ENCODE assay signal across 7 mouse cellular contexts in the genomic region with DNA sequence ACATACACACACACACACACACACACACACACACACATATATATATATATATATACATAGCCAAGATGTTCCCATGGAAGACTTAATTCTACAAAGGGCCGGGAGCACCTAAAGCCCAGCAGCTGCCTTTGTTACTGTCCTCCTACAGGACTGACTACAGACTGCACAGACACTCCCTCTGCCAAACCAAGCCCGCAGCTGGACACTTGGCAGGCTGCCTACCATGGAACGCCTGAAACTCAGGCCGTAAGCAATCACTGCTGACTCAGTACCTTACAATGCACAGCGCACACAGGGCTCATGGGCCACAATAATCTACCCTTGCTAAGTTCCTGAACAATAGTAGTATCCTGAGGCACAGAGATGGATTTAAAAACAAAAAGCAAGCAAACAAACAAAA.
DNase-seq lines count a peak whose midpoint lies in the region; ATAC-seq lines count a peak whose summit lies in the region.

No protein-coding gene starts in this region.

- H3K9ac ChIP-seq in embryonic facial prominence, embryonic 15.5 days = no peak overlapping the region
- H3K9ac ChIP-seq in heart, embryonic 12.5 days = no peak overlapping the region
- H3K9ac ChIP-seq in kidney, embryonic 16.5 days (replicated peaks; ENCODE audit: low read length) = no peak overlapping the region
- H3K9ac ChIP-seq in limb, embryonic 15.5 days = no peak overlapping the region

- H3K9me3 ChIP-seq in embryonic facial prominence, embryonic 15.5 days (replicated peaks) = no peaks in the 10 kb centered on the region
- H3K9me3 ChIP-seq in heart, embryonic 12.5 days (replicated peaks) = no peaks in the 10 kb centered on the region
- H3K9me3 ChIP-seq in kidney, embryonic 16.5 days (ENCODE audit: low read length) = no peaks in the 10 kb centered on the region
- H3K9me3 ChIP-seq in limb, embryonic 15.5 days = no peaks in the 10 kb centered on the region

- ATAC-seq in embryonic facial prominence, embryonic 15.5 days (ENCODE audit: insufficient number of reproducible peaks, low FRiP score, low TSS enrichment, low read depth) = peak; percentile 77; the same call in 1 of the 2 replicates
- ATAC-seq in heart, embryonic 12.5 days (ENCODE audit: insufficient number of reproducible peaks, low FRiP score) = peak; percentile 84
- peak; percentile 92 for ATAC-seq in kidney, embryonic 16.5 days (ENCODE audit: low FRiP score, low TSS enrichment)
- ATAC-seq in limb, embryonic 15.5 days (ENCODE audit: insufficient number of reproducible peaks, low FRiP score, low TSS enrichment, low read depth) = peak; percentile 77; the same call in 1 of the 2 replicates

- peak; percentile 87 for DNase-seq in adrenal gland, postnatal 25 days
- peak; percentile 81 for DNase-seq in ovary, postnatal 36 days (ENCODE audit: low spot score)
- no peak for DNase-seq in thymus, postnatal 0 days (ENCODE audit: low spot score)

- no peak overlapping the region for H3K4me3 ChIP-seq in embryonic facial prominence, embryonic 15.5 days (replicated peaks)
- no peak overlapping the region for H3K4me3 ChIP-seq in heart, embryonic 12.5 days
- no peak overlapping the region for H3K4me3 ChIP-seq in kidney, embryonic 16.5 days (ENCODE audit: low read length)
- no peak overlapping the region for H3K4me3 ChIP-seq in limb, embryonic 15.5 days

- H3K27ac ChIP-seq in embryonic facial prominence, embryonic 15.5 days (replicated peaks) = no peak overlapping the region
- no peak overlapping the region for H3K27ac ChIP-seq in heart, embryonic 12.5 days (ENCODE audit: poor library complexity, severe bottlenecking)
- no peak overlapping the region for H3K27ac ChIP-seq in kidney, embryonic 16.5 days (ENCODE audit: low read length)
- H3K27ac ChIP-seq in limb, embryonic 15.5 days = no peak overlapping the region

- WGBS in embryonic facial prominence, embryonic 15.5 days = 45% methylated on average over 5 of the region's 5 CpGs
- WGBS in heart, embryonic 12.5 days = 21% methylated on average over 5 of the region's 5 CpGs
- 30% methylated on average over 5 of the region's 5 CpGs for WGBS in kidney, embryonic 16.5 days
- WGBS in limb, embryonic 15.5 days = 25% methylated on average over 5 of the region's 5 CpGs

- H3K4me1 ChIP-seq in embryonic facial prominence, embryonic 15.5 days = no peaks in the 10 kb centered on the region
- peaks cover 10% of the 10 kb centered on the region for H3K4me1 ChIP-seq in heart, embryonic 12.5 days (replicated peaks)
- H3K4me1 ChIP-seq in kidney, embryonic 16.5 days (ENCODE audit: insufficient read depth, low read length) = no peaks in the 10 kb centered on the region
- peaks cover 3% of the 10 kb centered on the region; the same call in 1 of the 2 replicates for H3K4me1 ChIP-seq in limb, embryonic 15.5 days

- no peaks in the 10 kb centered on the region for H3K27me3 ChIP-seq in embryonic facial prominence, embryonic 15.5 days
- H3K27me3 ChIP-seq in heart, embryonic 12.5 days (replicated peaks) = no peaks in the 10 kb centered on the region
- H3K27me3 ChIP-seq in kidney, embryonic 16.5 days (ENCODE audit: insufficient read depth, low read length) = no peaks in the 10 kb centered on the region
- no peaks in the 10 kb centered on the region for H3K27me3 ChIP-seq in limb, embryonic 15.5 days

- no peak overlapping the region for H3K4me2 ChIP-seq in embryonic facial prominence, embryonic 15.5 days (replicated peaks)
- no peak overlapping the region for H3K4me2 ChIP-seq in heart, embryonic 12.5 days
- no peak overlapping the region for H3K4me2 ChIP-seq in kidney, embryonic 16.5 days (replicated peaks; ENCODE audit: low read depth, low read length)
- no peak overlapping the region for H3K4me2 ChIP-seq in limb, embryonic 15.5 days

- H3K36me3 ChIP-seq in embryonic facial prominence, embryonic 15.5 days = no peaks in the 10 kb centered on the region
- no peaks in the 10 kb centered on the region for H3K36me3 ChIP-seq in heart, embryonic 12.5 days
- H3K36me3 ChIP-seq in kidney, embryonic 16.5 days (ENCODE audit: insufficient read depth, low read length) = no peaks in the 10 kb centered on the region
- no peaks in the 10 kb centered on the region for H3K36me3 ChIP-seq in limb, embryonic 15.5 days
